Mouse (Mus musculus) megakaryocyte, adult 5-6 weeks (primary cell): ENCODE measurements around the gene Hist1h2bn. TPM values are rescaled to one million over a fixed set of nuclear protein-coding genes. Genes with fewer than 3 reads are reported as not detected.

Source experiments
- ATAC-seq: 2 replicates; pipeline ENCODE4 v1.8.0; 2016; ENCODE audit warnings: mild to moderate bottlenecking, inconsistent platforms; ENCODE audit not compliant: poor library complexity, severe bottlenecking
- total RNA-seq, 2 experiments: library from RNA; stranded (forward) in 1 of 2; stranded (reverse) in 1 of 2; fragments of 153-499, 151-499 nt in 1 of 2; fragments of 221-1000, 200-1000 nt in 1 of 2; gene quantifications; 2 replicates each; pipeline versions ENCODE4 v1.2.3 to v1.2.4; 2015 to 2017

The Hist1h2bn gene
- total RNA-seq, 2 experiments from 2014 or later, result 318 to 1,434 TPM

- ATAC-seq, result no peak
These were observed 25.9 kb upstream of the Hist1h2bn start for GRCm38 (mm10) chr13:21727948-21728572.

DNA sequence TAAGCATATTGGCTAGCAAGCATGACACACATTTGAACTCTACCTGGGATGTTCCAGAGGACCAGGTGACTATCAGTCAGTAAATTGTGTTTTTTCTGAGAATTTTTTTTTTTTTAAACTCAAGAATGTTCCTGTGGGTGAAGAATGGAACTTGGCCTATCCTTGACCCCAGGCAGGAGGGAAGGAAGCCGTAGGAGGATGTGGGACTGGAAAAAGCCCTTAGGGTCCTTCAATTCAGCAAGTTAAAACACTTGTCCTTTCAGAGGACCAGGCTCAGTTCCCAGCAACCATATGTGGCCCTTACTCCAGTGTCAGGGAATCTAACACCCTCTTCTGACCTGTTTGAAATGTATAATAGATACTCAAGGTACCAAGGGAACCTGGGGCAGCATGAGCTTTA lies 24.4 kb upstream of the Hist1h2bn start:
- ATAC-seq, result no peak

DNA sequence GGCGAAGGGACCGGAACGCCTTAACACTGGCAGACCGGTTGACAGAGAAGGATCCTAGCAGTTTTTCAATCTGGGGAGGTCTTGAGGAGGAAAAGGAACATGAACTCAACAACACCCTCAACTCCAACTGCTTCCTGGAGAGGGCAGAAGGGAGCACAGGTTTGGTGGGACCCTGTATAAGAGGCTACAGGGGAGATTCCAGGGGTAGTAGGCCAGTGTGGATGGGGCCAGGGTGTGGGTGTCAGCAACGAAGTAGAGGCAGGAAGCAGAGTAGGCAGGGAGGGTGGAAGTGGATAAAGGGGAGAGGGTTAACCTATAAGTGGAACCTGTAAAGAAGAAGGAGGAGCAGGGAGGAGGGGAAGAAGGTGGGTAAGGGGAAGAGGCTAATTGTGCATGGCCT lies 20.5 kb upstream of the Hist1h2bn start:
- ATAC-seq, result no peak

DNA sequence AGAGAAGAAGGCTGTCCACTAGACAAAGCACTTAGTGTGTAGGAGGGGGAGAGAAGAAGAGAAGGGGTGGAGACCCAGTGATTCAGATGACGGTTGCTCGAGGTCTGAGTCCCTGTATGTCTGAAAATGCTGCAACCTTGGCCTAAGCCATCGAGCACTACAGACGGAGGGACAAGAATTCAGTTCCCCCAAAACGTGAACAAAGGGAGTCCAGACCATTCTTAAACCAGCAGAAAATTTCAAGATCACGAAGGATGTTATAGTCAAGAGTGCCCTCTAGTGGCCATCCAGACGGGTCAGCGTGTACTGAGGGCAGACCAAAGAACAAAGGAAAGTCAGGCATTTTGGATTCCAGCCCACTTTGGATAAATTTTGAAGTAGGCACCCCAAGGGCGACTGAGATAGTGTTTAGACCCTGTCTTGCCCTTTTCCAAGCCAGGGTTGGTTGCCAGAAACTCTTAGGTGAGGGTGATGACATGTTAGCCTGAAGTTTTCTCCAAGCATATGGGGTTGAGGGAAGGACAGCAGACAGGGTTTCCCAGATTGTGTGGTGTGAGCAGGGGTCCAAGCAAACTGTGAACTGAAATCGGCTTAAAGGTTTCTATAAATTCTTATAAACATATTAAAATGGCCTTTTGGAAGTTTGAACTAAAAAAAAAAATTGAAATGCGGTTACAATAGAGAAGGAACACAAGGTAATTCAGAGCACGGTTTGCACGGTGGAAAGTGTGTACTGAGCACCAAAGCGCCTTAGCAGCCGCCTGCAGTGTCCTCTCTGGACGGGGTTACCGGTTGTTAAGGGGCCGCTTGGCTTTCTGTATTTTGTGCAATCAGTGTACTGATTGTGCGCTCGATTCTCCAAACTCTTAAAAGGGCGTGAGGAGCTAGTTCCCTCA lies 19.7 kb upstream of the Hist1h2bn start:
- peak; percentile 73 for ATAC-seq

- peak; percentile 87 for ATAC-seq
These were observed 18.8 kb upstream of the Hist1h2bn start, which contains the start of gene Hist1h4j for GRCm38 (mm10) chr13:21734906-21735767. Gene Hist1h4j (plus strand): TSS chr13:21735064.

GRCm38 (mm10) chr13:21745006-21745405 lies 8.9 kb upstream of the Hist1h2bn start:
- no peak for ATAC-seq

GRCm38 (mm10) chr13:21749387-21750158 lies 4.3 kb upstream of the Hist1h2bn start:
- no peak for ATAC-seq

- peak; percentile 73 for ATAC-seq
These were observed 3.5 kb upstream of the Hist1h2bn start, which contains the start of gene Hist1h4k for GRCm38 (mm10) chr13:21750159-21751017. Gene Hist1h4k (minus strand): TSS chr13:21750505.

DNA sequence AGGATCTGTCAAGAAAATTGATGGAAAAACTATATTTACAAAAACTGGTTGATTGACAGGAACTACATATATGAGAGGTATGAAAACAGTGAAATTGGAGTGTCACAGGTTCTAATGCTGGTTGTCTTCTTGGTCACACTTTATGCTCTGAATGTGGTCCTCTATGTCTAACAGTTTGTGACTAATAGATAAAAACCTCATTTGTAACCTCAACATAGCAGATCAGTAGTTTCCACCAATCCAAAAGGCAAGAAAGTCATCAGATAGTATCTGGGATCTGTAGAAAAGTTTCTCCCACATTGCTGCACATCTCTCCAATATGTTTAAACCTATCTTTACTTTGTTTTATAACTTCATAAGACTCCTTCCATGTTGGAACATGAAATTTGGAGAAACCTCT lies 2.5 kb upstream of the Hist1h2bn start:
- ATAC-seq, result no peak

- ATAC-seq, result no peak
These were observed 2.1 kb upstream of the Hist1h2bn start for GRCm38 (mm10) chr13:21751827-21752226.

DNA sequence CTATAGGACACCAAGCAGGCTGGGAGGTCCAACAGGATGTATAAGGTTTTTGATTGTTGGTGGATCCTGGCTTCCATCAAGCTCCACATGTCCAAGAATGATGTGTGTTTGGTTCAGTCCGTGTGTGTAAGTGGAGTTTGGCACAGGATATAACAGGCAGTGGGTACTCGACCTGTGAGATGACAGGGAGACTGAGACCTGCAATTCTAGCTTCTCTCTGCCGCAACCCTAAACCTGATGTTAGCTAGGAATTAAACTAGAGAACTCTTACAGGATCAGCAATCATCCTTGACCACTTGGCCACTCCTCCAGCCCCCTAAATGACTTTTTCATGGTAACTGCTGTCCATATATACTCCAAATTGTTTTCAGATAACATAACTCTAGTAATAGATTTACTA lies 1.6 kb upstream of the Hist1h2bn start:
- ATAC-seq, result no peak

GRCm38 (mm10) chr13:21753051-21753523 lies 836 bp upstream of the Hist1h2bn start:
- ATAC-seq, result 0 out of 2 replicates have a peak, but pooled peaks have one; percentile 16

- ATAC-seq, result 0 out of 2 replicates have a peak, but pooled peaks have one; percentile 11
These were observed 525 bp downstream of the Hist1h2bn start for GRCm38 (mm10) chr13:21754294-21755001.

- no peak for ATAC-seq
These were observed 1.8 kb downstream of the Hist1h2bn start for GRCm38 (mm10) chr13:21755707-21756106.

DNA sequence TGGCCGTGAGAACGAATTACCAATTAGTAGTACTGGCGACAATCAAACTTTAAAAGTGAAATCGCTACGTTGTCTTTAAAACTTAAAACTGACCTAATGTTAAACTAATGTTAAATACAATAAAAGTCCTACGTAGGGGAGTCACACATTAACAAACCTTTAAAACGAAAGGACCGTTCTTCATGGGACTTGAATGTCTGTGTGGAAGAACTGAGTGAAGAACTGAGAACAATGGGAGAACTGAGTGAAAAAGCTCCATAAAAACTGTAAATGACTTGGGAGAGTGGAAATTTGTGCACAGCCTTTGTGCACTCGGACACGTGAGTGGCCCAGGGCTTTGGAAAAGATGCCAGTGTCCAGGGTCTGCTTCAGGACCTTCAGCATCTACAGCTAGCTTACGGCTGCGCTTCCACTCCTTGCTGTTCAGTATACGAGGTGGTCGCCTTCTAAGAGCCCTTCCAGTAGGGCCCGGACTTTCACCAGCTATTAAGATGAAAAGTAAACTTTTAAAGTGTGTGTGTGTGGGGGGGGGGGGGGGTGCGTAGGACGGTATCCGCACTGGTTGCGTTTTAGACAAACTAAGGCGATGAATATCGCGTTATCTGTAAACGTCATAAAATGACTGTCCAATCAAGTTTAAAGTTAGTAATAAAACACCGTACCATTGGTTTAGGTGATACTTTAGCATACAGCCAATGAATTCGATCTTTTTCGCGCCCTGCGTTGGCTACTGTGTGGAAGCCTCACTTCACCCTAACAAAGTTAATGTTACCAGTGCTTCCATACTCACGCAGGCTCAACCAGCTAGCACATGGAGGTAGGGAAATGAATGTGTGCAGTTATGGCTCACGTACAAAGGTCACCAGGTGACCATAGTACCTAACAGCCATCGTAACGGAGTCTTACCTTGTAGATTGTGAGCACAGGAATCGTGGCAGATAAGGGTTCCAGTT lies 25.2 kb downstream of the Hist1h2bn start:
- ATAC-seq, result peak; percentile 69

DNA sequence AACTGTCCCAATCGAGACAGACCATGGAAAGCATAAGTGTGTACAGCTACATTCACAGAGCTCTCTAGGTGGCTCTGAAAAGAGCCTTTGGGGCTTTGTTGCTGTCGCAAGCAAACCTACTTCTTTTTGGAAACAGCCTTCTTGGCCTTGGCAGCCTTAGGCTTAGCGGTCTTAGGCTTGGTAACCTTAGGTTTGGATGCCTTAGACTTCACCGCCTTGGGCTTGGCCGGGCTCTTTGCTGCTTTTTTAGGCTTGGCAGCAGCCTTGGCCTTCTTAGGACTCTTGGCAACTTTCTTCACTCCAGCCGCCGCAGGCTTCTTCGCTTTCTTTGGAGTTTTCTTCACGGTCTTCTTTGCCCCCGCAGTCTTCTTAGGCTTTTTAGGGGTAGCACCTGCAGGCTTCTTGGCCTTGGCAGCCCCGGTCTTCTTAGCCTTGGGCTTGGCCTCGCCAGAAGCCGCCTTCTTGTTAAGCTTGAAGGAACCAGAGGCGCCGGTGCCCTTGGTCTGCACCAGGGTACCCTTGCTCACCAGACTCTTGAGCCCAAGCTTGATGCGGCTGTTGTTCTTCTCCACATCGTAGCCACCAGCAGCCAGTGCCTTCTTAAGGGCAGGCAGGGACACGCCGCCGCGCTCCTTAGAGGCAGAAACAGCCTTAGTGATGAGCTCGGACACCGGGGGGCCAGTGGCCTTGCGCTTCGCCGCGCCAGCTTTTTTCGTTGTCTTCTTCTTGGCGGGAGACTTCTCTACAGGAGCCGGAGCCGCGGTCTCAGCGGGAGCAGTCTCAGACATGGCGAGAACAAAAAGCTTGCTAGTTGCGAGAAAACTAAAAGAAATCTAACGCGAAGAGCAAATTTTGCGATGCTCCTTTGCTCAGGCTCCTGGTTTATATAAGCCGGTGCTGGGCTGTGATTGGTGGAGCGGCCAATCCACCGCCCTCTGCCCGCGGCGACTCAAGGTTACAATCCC lies 26.1 kb downstream of the Hist1h2bn start, which contains the start of gene Hist1h1b:
Gene Hist1h1b, minus strand, starts transcription at position 859 of the 965 bp plus-strand sequence.
- peak; percentile 45 for ATAC-seq
